Mouse (Mus musculus) kidney, postnatal 0 days (tissue): Measurements from ENCODE around the gene Abcb5. TPM values are rescaled to one million over a fixed set of nuclear protein-coding genes. Genes with fewer than 3 reads are reported as not detected.

Source experiments
- ATAC-seq: fragments of 200-750 bp; cut with Nextera tagmentation; replicated peaks from 2 replicates; pipeline ENCODE4 v1.8.0; 2017; ENCODE audit warnings: low read depth, moderate number of reproducible peaks, moderate TSS enrichment, moderate library complexity; ENCODE audit not compliant: low FRiP score
- DNase-seq: peaks from one replicate; pipeline ENCODE4 v3.0.0-alpha.2; 2016; ENCODE audit warnings: low spot score
- H3K27ac ChIP-seq: fragments of 300-500 bp; sonication (generic); 2 replicates; pipeline ENCODE4 v1.5.1; 2014; ENCODE audit warnings: mild to moderate bottlenecking
- H3K27me3 ChIP-seq: fragments of 300-500 bp; sonication (generic); 2 replicates; pipeline ENCODE4 v1.6.1; 2014; ENCODE audit warnings: low read length, mixed read lengths; ENCODE audit not compliant: insufficient read depth
- H3K36me3 ChIP-seq: fragments of 300-500 bp; sonication (generic); 2 replicates; pipeline ENCODE4 v1.6.1; 2014; ENCODE audit warnings: low read length, mixed read lengths; ENCODE audit not compliant: insufficient read depth
- H3K4me1 ChIP-seq: fragments of 300-500 bp; sonication (generic); replicated peaks from 2 replicates; pipeline ENCODE4 v1.6.1; 2014; ENCODE audit warnings: antibody characterized with exemption, low read length, mixed read lengths; ENCODE audit not compliant: insufficient read depth
- H3K4me2 ChIP-seq: fragments of 300-500 bp; sonication (generic); 2 replicates; pipeline ENCODE4 v1.6.1; 2014; ENCODE audit warnings: mild to moderate bottlenecking, low read length, moderate library complexity, mixed read lengths
- H3K4me3 ChIP-seq: fragments of 300-500 bp; sonication (generic); replicated peaks from 2 replicates; pipeline ENCODE4 v1.5.1; 2014; ENCODE audit warnings: low read depth, low read length
- H3K9ac ChIP-seq: fragments of 300-500 bp; sonication (generic); 2 replicates; pipeline ENCODE4 v1.6.1; 2014; ENCODE audit warnings: low read depth, low read length
- H3K9me3 ChIP-seq: fragments of 300-500 bp; sonication (generic); replicated peaks from 2 replicates; pipeline ENCODE4 v1.6.1; 2016; ENCODE audit warnings: low read length, inconsistent platforms, mixed read lengths
- CTCF ChIP-seq: IDR thresholded peaks from 2 replicates; pipeline ENCODE4 v1.5.1; 2016; ENCODE audit warnings: antibody characterized with exemption, low read depth, mild to moderate bottlenecking, moderate library complexity
- WGBS: fragments of 180-500 bp; shearing (Covaris S2); extraction: QIAGEN DNeasy Blood & Tissue Kit; methylation state at CpG from one replicate; pipeline ENCODE4 v1.1.7; 2014; 5-methylcytosine and 5-hydroxymethylcytosine counted together
- polyA plus RNA-seq: library from polyadenylated mRNA; unstranded; fragments of >200 nt; fragmentation: Nextera tagmentation; extraction: Ambion mirVana; gene quantifications from 2 replicates; pipeline ENCODE4 v1.2.1, GENCODE M21; 2015

The Abcb5 gene
- polyA plus RNA-seq, 1 experiment from 2014 or later, result not detected

GRCm38 (mm10) chr12:118840861-118841260 lies 125.4 kb downstream of the Abcb5 start:
- no peak for TF ChIP-seq CTCF
- no peaks in the 10 kb centered on the region for H3K9me3 ChIP-seq
- H3K27ac ChIP-seq, result no peak overlapping the region
- H3K4me1 ChIP-seq, result peaks cover 4% of the 10 kb centered on the region; the same call in 1 of the 2 replicates
- H3K27me3 ChIP-seq, result peaks cover 95% of the 10 kb centered on the region
- H3K36me3 ChIP-seq, result no peaks in the 10 kb centered on the region
- ATAC-seq, result no peak
- no peak overlapping the region for H3K4me3 ChIP-seq
- DNase-seq, result no peak
- H3K4me2 ChIP-seq, result no peak overlapping the region
- WGBS, result 0% methylated on average over 11 of the region's 12 CpGs
- H3K9ac ChIP-seq, result no peak overlapping the region

- DNase-seq, result no peak
- no peak for TF ChIP-seq CTCF
- WGBS, result 2% methylated on average over 15 of the region's 15 CpGs
Observed at GRCm38 (mm10) chr12:118840301-118840700, 125.9 kb downstream of the Abcb5 start.

DNA sequence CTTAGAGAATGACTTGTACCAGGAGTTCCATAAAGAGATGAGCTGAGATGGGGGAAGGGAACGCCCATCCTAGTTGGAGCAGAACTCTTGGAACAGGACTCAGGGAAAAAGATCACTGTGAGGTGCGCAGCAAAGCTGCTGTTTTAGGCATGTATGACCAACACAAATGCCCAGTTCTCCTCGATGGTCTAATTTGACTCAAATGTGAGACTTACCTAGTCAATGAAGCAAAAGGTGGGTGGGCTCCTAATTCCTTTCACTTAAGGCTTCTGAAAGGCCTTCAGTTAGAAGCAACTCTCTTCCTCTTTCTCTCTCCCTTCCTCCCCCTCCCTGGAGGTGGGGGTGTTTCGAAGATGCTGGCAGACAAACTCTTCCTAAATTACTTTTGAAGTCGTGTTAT lies 126.8 kb downstream of the Abcb5 start:
- H3K27me3 ChIP-seq, result peaks cover 88% of the 10 kb centered on the region
- H3K9me3 ChIP-seq, result no peaks in the 10 kb centered on the region
- DNase-seq, result no peak
- TF ChIP-seq CTCF, result no peak
- no peak for ATAC-seq
- no peak overlapping the region for H3K4me3 ChIP-seq
- H3K9ac ChIP-seq, result no peak overlapping the region
- peaks cover 4% of the 10 kb centered on the region; the same call in 1 of the 2 replicates for H3K4me1 ChIP-seq
- H3K36me3 ChIP-seq, result no peaks in the 10 kb centered on the region
- no peak overlapping the region for H3K27ac ChIP-seq
- WGBS, result 9% methylated on average over 5 of the region's 5 CpGs
- no peak overlapping the region for H3K4me2 ChIP-seq

More at GRCm38 (mm10) chr12:118840301-118840700, 125.9 kb downstream of the Abcb5 start:
- Histone ChIP-seq H3K27me3 (peaks cover 93% of the 10 kb centered on the region), H3K9ac (no peak overlapping the region), H3K36me3 (no peaks in the 10 kb centered on the region), H3K4me3 (no peak overlapping the region), H3K27ac (no peak overlapping the region), H3K4me2 (no peak overlapping the region), H3K4me1 (peaks cover 4% of the 10 kb centered on the region; the same call in 1 of the 2 replicates), H3K9me3 (no peaks in the 10 kb centered on the region)
- ATAC-seq, result no peak

DNA sequence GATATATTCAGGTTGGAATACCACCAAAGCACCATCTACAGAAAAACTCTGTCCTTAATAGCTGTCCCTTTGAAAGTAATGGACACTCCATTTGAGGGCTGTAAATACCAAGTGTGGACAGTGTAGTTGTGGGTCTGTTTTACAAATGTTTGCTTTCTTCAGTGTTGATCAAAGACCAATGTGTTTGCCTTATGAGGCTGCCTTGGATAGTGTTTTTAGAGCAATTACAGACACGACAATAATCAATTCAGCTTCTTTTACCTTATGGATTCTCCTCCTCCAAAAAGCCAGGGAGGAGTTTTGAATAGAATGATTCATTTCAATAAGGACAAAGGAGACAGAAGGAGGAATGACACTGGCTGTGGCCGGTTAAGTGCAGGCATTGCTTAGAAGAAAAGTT lies 128.0 kb downstream of the Abcb5 start:
- Histone ChIP-seq H3K4me2 (no peak overlapping the region), H3K9ac (no peak overlapping the region), H3K4me3 (no peak overlapping the region), H3K27me3 (peaks cover 77% of the 10 kb centered on the region), H3K36me3 (no peaks in the 10 kb centered on the region), H3K27ac (no peak overlapping the region), H3K4me1 (peaks cover 4% of the 10 kb centered on the region; the same call in 1 of the 2 replicates), H3K9me3 (no peaks in the 10 kb centered on the region)
- WGBS, result 2% methylated on average over 2 of the region's 2 CpGs
- TF ChIP-seq CTCF, result no peak
- DNase-seq (no peak), ATAC-seq (no peak)

GRCm38 (mm10) chr12:118837361-118837760 lies 128.9 kb downstream of the Abcb5 start:
- no peak overlapping the region for H3K27ac ChIP-seq
- peaks cover 68% of the 10 kb centered on the region for H3K27me3 ChIP-seq
- WGBS, result 2% methylated on average over 11 of the region's 11 CpGs
- H3K9ac ChIP-seq, result no peak overlapping the region
- DNase-seq (no peak), ATAC-seq (no peak)
- H3K9me3 ChIP-seq, result no peaks in the 10 kb centered on the region
- H3K36me3 ChIP-seq, result no peaks in the 10 kb centered on the region
- peaks cover 4% of the 10 kb centered on the region; the same call in 1 of the 2 replicates for H3K4me1 ChIP-seq
- TF ChIP-seq CTCF, result no peak
- H3K4me2 ChIP-seq, result peak overlapping the region; percentile 96
- H3K4me3 ChIP-seq, result no peak overlapping the region

- H3K9me3 ChIP-seq, result no peaks in the 10 kb centered on the region
- peak overlapping the region; percentile 96 for H3K4me2 ChIP-seq
- H3K27ac ChIP-seq, result no peak overlapping the region
- ATAC-seq, result peak; percentile 78
- peaks cover 63% of the 10 kb centered on the region for H3K27me3 ChIP-seq
- peaks cover 4% of the 10 kb centered on the region; the same call in 1 of the 2 replicates for H3K4me1 ChIP-seq
- H3K36me3 ChIP-seq, result no peaks in the 10 kb centered on the region
- TF ChIP-seq CTCF, result no peak
- peak overlapping the region; percentile 35; the same call in 1 of the 2 replicates for H3K9ac ChIP-seq
- WGBS, result 1% methylated on average over 64 of the region's 72 CpGs
- DNase-seq, result no peak
- H3K4me3 ChIP-seq, result peak overlapping the region; percentile 47
Observed at GRCm38 (mm10) chr12:118836411-118837341, 129.5 kb downstream of the Abcb5 start.
